Mouse (Mus musculus) megakaryocyte, embryonic 14.5 days (primary cell): ENCODE results near the gene Calr.

ENCODE experiments used
- FLI1 ChIP-seq: IDR thresholded peaks from 2 replicates; pipeline ENCODE4 v1.6.1; 2012; ENCODE audit warnings: low read length, inconsistent platforms, mixed read lengths
- GATA1 ChIP-seq: IDR thresholded peaks from 3 replicates; pipeline ENCODE4 v1.6.1; 2012; ENCODE audit warnings: mixed read lengths, low read length, inconsistent platforms, borderline replicate concordance

DNA sequence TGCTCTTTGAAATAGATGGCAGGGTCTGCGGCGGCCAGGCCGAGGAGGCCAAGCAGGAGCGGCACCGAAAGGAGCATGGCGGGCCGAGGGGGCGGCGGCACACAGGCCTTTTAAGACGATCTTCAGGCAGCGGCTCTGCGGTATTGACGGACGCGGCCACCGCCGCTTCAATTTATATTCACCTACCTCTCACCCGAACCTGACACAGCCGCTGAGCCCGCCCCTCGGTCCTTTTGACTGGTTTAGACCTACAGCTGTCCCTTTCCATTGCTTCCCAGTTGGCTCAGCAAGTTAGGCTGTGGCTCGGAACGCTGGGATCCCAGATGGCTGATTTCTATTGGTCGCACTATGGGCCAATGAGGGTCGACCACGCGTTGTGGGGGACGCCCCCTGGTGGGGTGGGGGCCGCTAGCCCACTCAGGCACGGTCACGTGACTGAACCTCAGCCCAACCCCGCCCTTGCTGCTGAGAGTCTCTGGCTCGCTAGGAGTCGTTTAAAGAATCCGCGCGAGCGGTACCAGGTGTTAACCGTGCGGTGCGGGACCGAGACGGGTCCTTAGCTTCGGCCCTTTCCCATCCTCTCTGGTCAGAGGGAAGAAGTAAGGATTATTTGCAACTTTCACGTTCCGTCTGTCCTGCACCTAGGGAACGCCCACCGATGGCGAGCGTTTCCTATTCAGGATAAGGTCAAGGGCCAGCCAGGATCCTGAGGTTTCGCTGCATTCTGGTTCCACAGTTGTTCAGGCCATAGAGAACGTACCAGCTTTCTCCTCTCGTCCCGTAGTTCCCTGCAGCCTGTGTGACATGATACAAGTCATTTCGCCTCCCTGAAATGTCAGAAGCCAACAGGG lies at the start of gene Calr:
- no peak for TF ChIP-seq GATA1
- TF ChIP-seq FLI1: no peak
